Mouse (Mus musculus) heart, adult 2 months (tissue): ENCODE data around the gene Entpd6.

Source experiments
- CTCF ChIP-seq: fragments of 200-600 bp; IDR thresholded peaks from 2 replicates; pipeline ENCODE4 v1.8.1; 2022; ENCODE audit warnings: antibody characterized with exemption, mild to moderate bottlenecking, moderate library complexity
- POLR2A ChIP-seq: fragments of 200-500 bp; IDR thresholded peaks from 2 replicates; pipeline ENCODE4 v1.6.1; 2011; ENCODE audit warnings: mild to moderate bottlenecking, low read depth, low read length, control low read depth; ENCODE audit not compliant: insufficient read depth

DNA sequence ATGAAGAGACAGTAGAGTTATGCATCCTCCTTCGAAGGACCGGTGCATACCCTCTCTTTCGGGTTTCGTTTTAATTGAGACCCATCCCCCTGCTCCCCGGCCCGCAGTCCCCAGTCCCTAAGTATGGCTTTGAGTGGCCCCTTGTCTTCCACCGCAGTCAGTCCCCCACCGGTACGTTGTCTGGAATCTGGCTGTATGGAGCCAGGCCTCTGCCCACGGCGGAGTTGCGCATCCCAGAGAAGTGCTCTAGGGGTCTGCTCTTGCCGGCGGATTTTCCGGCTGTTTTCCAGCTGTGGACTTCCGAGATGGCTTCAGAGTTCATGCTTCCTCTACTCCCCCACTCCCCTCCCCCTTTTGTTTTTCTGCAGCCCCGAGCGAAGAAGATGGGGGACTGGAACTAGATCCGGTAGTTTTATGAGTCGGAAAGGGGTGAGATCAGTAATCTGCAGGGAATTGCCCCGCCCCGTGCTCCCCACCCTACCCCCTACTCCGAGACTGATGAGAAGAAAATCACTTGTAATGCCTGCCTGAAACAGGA is 38.5 kb downstream of the Entpd6 start:
- TF ChIP-seq CTCF (no peak), POLR2A (no peak)
